Mouse (Mus musculus) heart, embryonic 11.5 days (tissue): ENCODE measurements around the gene Rmi2. TPM values are rescaled to one million over a fixed set of nuclear protein-coding genes. Genes with fewer than 3 reads are reported as not detected.
A peak's percentile ranks its signal among the peaks of the same experiment; 100 is the strongest.
"Not testable (repeated sequence)": the region's sequence is repeated elsewhere in the genome, so short reads cannot be mapped to it uniquely, and the experiment has no call there.

Experiments used
- ATAC-seq: fragments of 200-750 bp; cut with Nextera tagmentation; replicated peaks from 2 replicates; pipeline ENCODE4 v1.8.0; 2017; ENCODE audit warnings: moderate library complexity; ENCODE audit not compliant: insufficient number of reproducible peaks, low FRiP score, low TSS enrichment
- H3K27ac ChIP-seq: fragments of 300-500 bp; sonication (generic); 2 replicates; pipeline ENCODE4 v1.5.1; 2014; ENCODE audit warnings: mild to moderate bottlenecking, low read depth, low read length
- H3K27me3 ChIP-seq: fragments of 300-500 bp; sonication (generic); 2 replicates; pipeline ENCODE4 v1.6.1; 2014; ENCODE audit warnings: mild to moderate bottlenecking, low read length, mixed read lengths; ENCODE audit not compliant: control insufficient read depth, insufficient read depth
- H3K36me3 ChIP-seq: fragments of 300-500 bp; sonication (generic); 2 replicates; pipeline ENCODE4 v1.6.1; 2014; ENCODE audit warnings: mild to moderate bottlenecking, low read length, moderate library complexity, mixed read lengths; ENCODE audit not compliant: control insufficient read depth, insufficient read depth
- H3K4me1 ChIP-seq: fragments of 300-500 bp; sonication (generic); 2 replicates; pipeline ENCODE4 v1.6.1; 2014; ENCODE audit warnings: low read length; ENCODE audit not compliant: control insufficient read depth, insufficient read depth
- H3K4me2 ChIP-seq: fragments of 300-500 bp; sonication (generic); 2 replicates; pipeline ENCODE4 v1.6.1; 2014; ENCODE audit warnings: mild to moderate bottlenecking, moderate library complexity
- H3K4me3 ChIP-seq: fragments of 300-500 bp; sonication (generic); 2 replicates; pipeline ENCODE4 v1.5.1; 2014; ENCODE audit warnings: low read depth, low read length
- H3K9ac ChIP-seq: fragments of 300-500 bp; sonication (generic); 2 replicates; pipeline ENCODE4 v1.6.1; 2014; ENCODE audit warnings: mild to moderate bottlenecking, low read depth, low read length, moderate library complexity
- H3K9me3 ChIP-seq: fragments of 300-500 bp; sonication (generic); replicated peaks from 2 replicates; pipeline ENCODE4 v1.6.1; 2016; ENCODE audit warnings: low read length; ENCODE audit not compliant: control insufficient read depth
- WGBS: fragments of 180-500 bp; shearing (Covaris S2); extraction: QIAGEN DNeasy Blood & Tissue Kit; methylation state at CpG from one replicate; pipeline ENCODE4 v1.1.7; 2014; ENCODE audit not compliant: insufficient replicate concordance; 5-methylcytosine and 5-hydroxymethylcytosine counted together
- polyA plus RNA-seq: library from polyadenylated mRNA; unstranded; fragments of >200 nt; fragmentation: Nextera tagmentation; extraction: Ambion mirVana; gene quantifications from 2 replicates; pipeline ENCODE4 v1.2.1, GENCODE M21; 2014

Rmi2 gene
- polyA plus RNA-seq, 1 experiment from 2014 or later, result 2.9 TPM

- 0 out of 2 replicates have a peak overlapping the region, but pooled peaks have one; percentile 4 for H3K27ac ChIP-seq
- 47% methylated on average over 4 of the region's 4 CpGs for WGBS
- H3K27me3 ChIP-seq, result no peaks in the 10 kb centered on the region
- H3K36me3 ChIP-seq, result no peaks in the 10 kb centered on the region
- ATAC-seq, result no peak
- no peaks in the 10 kb centered on the region for H3K9me3 ChIP-seq
- H3K4me3 ChIP-seq, result no peak overlapping the region
- peaks cover 14% of the 10 kb centered on the region for H3K4me1 ChIP-seq
- H3K9ac ChIP-seq, result no peak overlapping the region
- no peak overlapping the region for H3K4me2 ChIP-seq
Measured at GRCm38 (mm10) chr16:10846503-10846902, 11.6 kb downstream of the Rmi2 start.

DNA sequence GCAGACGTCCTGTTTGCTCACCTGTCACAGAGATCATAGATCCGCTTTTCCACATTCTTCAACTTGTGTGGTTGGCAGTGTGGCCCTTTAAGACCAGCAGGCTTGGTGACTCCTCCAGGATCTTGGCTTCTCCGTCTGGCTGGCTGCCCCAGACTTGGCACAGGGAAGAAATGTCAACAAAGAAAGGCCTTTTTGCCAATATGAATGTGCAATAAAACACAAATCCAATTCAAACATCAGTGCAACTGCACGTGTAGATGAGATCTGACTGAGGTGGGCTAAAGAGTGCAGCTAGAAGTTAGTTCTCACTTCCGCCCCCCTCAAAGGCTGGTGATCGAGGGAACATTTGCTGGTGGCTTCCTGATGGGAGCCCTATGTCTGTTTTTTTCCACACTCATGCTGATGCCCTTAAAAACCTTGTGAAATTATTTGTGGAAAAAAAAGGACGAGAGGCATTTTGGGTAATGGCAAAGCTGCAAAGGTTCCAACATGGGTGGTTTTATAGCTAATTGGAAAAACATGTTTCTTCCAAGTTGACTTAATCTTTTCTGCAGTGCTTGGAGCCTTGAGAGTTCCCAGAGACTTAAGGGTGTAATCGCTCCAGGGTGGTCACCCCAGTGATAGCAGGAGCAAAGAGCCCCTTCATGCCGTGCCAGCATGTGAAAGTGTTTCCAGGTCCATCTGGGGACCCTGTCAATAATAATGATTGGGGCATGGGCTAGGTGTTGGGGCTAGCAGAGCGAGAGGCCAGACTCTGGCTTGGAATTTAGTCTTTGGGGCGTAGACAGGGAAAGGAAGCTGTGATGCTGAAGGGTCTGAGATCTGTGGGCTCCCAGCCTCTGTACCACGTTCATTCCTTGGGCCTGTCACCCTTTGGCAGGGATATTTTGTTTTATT, 15.4 kb downstream of the Rmi2 start:
- no peak overlapping the region for H3K4me3 ChIP-seq
- no peak overlapping the region for H3K9ac ChIP-seq
- no peak for ATAC-seq
- H3K4me2 ChIP-seq, result no peak overlapping the region
- peaks cover 3% of the 10 kb centered on the region; the same call in 1 of the 2 replicates for H3K4me1 ChIP-seq
- H3K27ac ChIP-seq, result no peak overlapping the region
- WGBS, result 52% methylated on average over 12 of the region's 12 CpGs
- H3K36me3 ChIP-seq, result no peaks in the 10 kb centered on the region
- H3K27me3 ChIP-seq, result no peaks in the 10 kb centered on the region
- H3K9me3 ChIP-seq, result no peaks in the 10 kb centered on the region

- Histone ChIP-seq H3K4me1 (peaks cover 3% of the 10 kb centered on the region; the same call in 1 of the 2 replicates), H3K36me3 (no peaks in the 10 kb centered on the region), H3K4me3 (no peak overlapping the region), H3K9ac (no peak overlapping the region), H3K27ac (no peak overlapping the region), H3K4me2 (no peak overlapping the region), H3K27me3 (no peaks in the 10 kb centered on the region), H3K9me3 (no peaks in the 10 kb centered on the region)
- no peak for ATAC-seq
- WGBS, result 74% methylated on average over 4 of the region's 4 CpGs
Measured at GRCm38 (mm10) chr16:10850905-10851304, 16.0 kb downstream of the Rmi2 start.

GRCm38 (mm10) chr16:10852216-10852615, 17.4 kb downstream of the Rmi2 start:
- not testable (repeated sequence) for H3K9me3 ChIP-seq, H3K27me3 ChIP-seq, H3K9ac ChIP-seq, H3K4me2 ChIP-seq, ATAC-seq, H3K36me3 ChIP-seq, H3K27ac ChIP-seq, H3K4me3 ChIP-seq, H3K4me1 ChIP-seq
- WGBS, result 87% methylated on average over 10 of the region's 10 CpGs

- Histone ChIP-seq H3K4me3 (no peak overlapping the region), H3K36me3 (no peaks in the 10 kb centered on the region), H3K27ac (no peak overlapping the region), H3K4me1 (no peaks in the 10 kb centered on the region; the same call in 1 of the 2 replicates), H3K27me3 (no peaks in the 10 kb centered on the region), H3K9me3 (no peaks in the 10 kb centered on the region), H3K9ac (no peak overlapping the region), H3K4me2 (no peak overlapping the region)
- ATAC-seq, result no peak
- 86% methylated on average over 7 of the region's 7 CpGs for WGBS
Measured at GRCm38 (mm10) chr16:10859726-10860245, 24.9 kb downstream of the Rmi2 start.

- H3K4me2 ChIP-seq, result no peak overlapping the region
- no peaks in the 10 kb centered on the region for H3K27me3 ChIP-seq
- H3K9ac ChIP-seq, result no peak overlapping the region
- H3K4me1 ChIP-seq, result no peaks in the 10 kb centered on the region; the same call in 1 of the 2 replicates
- H3K36me3 ChIP-seq, result no peaks in the 10 kb centered on the region
- ATAC-seq, result no peak
- H3K4me3 ChIP-seq, result no peak overlapping the region
- no peak overlapping the region for H3K27ac ChIP-seq
- no peaks in the 10 kb centered on the region for H3K9me3 ChIP-seq
- 68% methylated on average over 3 of the region's 3 CpGs for WGBS
Measured at GRCm38 (mm10) chr16:10861408-10861807, 26.5 kb downstream of the Rmi2 start.

DNA sequence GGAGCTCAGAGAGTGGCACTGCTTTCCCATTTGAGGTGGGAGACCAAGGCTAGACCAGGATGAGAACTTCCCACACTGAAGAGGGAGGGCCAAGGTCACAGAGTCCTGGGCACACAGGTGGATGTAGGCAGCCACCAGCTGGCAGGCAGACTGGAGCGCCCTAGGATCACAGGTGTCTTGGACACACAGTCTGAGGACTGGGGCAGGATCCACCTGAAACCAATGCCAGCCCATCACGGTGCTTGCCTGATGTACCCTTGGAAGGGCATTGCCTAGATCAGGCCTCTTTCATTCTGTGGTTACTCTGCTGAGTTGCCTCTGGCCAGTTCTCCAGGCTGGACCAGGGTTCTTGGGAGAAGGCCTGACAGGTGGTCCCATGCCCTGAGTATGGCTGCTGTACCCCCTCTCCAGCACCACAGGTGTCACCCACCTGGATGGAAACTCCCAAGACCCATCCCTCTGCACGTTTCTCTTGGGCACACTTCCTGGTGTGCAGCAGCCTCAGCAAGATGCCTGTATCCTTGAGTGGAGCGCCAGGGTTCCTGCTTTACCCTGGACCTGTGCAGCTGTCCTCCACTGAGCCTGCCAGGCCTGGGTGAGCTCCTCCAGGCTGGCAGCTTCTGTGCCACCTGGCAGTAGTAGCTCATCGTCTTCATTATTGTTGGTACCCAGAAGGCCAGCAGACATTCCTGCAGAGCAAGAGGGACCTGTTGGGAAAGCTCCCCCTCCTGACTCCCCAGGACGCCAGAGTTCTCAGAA, 30.2 kb downstream of the Rmi2 start:
- Histone ChIP-seq H3K9ac (no peak overlapping the region), H3K36me3 (no peaks in the 10 kb centered on the region), H3K4me1 (peaks cover 5% of the 10 kb centered on the region), H3K4me2 (no peak overlapping the region), H3K27me3 (0 out of 2 replicates have a peak, but pooled peaks cover 2% of the 10 kb centered on the region), H3K9me3 (no peaks in the 10 kb centered on the region), H3K4me3 (no peak overlapping the region), H3K27ac (no peak overlapping the region)
- 81% methylated on average over 6 of the region's 6 CpGs for WGBS
- ATAC-seq, result no peak

DNA sequence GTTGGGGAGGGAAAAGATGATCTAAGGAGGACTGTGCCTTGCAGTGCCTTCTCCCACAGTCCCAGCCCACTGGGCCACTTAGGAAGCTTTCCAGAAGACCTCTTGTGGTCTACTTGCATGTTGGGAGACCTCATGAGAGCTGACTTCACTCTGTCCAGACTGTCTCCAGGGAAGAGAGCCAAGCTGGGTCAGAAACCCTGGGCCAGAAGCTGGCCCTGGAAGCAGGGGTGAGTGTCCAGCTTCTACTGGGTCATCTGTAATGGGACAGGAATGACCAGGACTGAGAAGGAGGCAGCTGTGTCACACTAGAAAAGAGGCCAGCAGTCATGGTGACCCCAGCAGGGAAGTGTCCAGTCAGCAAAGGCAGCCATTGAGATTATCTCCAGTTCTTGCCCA, 30.7 kb downstream of the Rmi2 start:
- Histone ChIP-seq H3K4me3 (no peak overlapping the region), H3K27ac (no peak overlapping the region), H3K9me3 (no peaks in the 10 kb centered on the region), H3K27me3 (0 out of 2 replicates have a peak, but pooled peaks cover 2% of the 10 kb centered on the region), H3K9ac (no peak overlapping the region), H3K4me2 (no peak overlapping the region), H3K36me3 (no peaks in the 10 kb centered on the region), H3K4me1 (peaks cover 10% of the 10 kb centered on the region)
- ATAC-seq, result no peak
